Mouse (Mus musculus) E14TG2a.4 (cell line): ENCODE results near the gene Gimap7.

Experiments used
- CTCF ChIP-seq: conservative IDR thresholded peaks from 2 replicates; pipeline ENCODE4 v1.5.1; 2014; ENCODE audit warnings: low read length
- NANOG ChIP-seq: IDR thresholded peaks from 2 replicates; pipeline ENCODE4 v1.6.1; 2014; ENCODE audit warnings: borderline replicate concordance, low read length, mixed read lengths
- POU5F1 ChIP-seq: IDR thresholded peaks from 2 replicates; pipeline ENCODE4 v1.6.1; 2014; ENCODE audit warnings: low read length, borderline replicate concordance

GRCm38 (mm10) chr6:48704146-48704545, 14.3 kb upstream of the Gimap7 start:
- TF ChIP-seq NANOG (no peak), CTCF (no peak), POU5F1 (no peak)
